Mouse (Mus musculus): ENCODE data around the gene Lrrc23. TPM values are rescaled to one million over a fixed set of nuclear protein-coding genes. Genes with fewer than 3 reads are reported as not detected.

Lrrc23 gene
- not detected in 2 replicates for polyA plus RNA-seq (2012; ENCODE audit: low replicate concordance)

GRCm38 (mm10) chr6:124779222-124779983, at the start of gene Lrrc23:
Gene Lrrc23 (minus strand): TSS chr6:124779727.

GRCm38 (mm10) chr6:124813933-124814332, 34.4 kb upstream of the Lrrc23 start, which contains the start of gene Tpi1:
Gene Tpi1 (minus strand): TSS chr6:124814296.

GRCm38 (mm10) chr6:124808358-124809012, 29.0 kb upstream of the Lrrc23 start, which contains the start of gene Spsb2:
Gene Spsb2 (plus strand): TSS chr6:124808661.

DNA sequence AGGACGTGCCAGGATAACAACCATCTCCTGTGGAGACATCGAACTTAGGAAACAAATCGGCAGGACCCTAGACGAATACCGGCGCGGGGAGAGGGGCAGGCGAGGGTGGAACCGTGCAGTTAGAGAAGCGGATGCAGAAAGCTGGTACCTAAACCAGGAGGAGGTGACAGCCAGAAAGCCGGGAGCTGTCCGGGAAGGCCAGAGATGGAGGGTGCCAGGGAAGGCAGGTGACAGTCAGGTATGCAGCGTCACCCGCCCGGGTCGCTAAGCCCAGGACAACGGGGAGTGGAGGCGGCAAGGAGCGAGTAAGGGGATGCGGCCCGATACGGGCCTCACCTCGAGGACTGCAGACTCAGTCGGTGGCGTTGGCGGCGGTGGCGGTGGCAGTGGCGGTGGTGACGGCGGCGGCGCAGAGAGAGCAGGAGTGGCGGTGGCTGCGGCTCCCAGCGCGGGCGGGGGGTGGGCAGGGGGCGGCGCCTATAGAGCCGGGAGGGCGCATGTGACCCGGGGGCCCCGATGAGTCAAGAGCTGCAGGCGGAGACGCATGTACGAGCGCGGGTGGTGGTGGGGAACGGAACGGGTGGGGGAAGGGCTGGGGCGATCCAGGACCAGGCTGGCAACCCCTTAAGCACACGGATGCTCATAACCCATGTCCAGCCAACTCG, 10.3 kb downstream of the Lrrc23 start, which contains the start of gene Eno2:
Eno2 (minus strand) TSS at position 573 of the 665 bp plus-strand sequence.

DNA sequence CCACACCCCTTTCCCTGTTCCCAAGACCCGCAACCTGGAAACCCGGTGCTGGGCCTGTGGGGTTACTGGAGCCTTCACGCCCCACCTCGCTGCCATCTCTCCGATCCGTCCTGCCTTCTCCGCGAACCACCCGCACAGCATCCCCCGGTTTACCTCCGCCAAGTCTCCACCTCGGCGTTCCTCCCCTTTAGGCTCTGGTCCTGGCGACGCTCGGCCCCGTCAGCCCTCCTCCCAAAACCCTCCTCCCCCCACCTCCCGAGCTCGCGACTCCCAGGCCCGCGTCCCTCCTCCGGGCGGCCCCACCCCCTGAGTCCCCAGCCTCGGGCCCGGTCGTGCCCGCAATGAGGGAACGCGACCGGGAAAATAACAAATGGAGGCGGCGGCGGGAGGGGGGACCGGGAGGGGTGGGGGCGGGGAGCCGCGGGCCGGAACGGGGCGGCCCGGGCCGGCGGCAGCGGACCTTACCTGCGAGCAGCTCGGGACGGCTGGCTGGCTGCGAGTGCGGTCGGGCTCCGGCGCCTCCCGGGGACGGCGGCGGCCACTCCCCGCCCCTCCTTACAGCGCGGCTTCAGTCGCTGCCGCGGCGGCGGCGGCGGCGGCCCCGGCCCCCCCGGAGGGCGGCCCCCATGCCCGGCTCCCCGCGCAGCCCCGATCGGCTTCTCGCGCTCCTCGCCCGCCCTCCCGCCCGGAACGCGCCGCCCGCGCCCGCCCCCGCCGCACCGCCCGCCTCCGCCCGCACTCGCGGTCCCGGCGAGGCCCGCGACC, 23.5 kb downstream of the Lrrc23 start, which contains the start of the genes Gm45234 and Atn1:
Gm45234 (minus strand) TSS at position 191 of the 765 bp plus-strand sequence.
Atn1 (minus strand) TSS at position 694 of the 765 bp plus-strand sequence.

DNA sequence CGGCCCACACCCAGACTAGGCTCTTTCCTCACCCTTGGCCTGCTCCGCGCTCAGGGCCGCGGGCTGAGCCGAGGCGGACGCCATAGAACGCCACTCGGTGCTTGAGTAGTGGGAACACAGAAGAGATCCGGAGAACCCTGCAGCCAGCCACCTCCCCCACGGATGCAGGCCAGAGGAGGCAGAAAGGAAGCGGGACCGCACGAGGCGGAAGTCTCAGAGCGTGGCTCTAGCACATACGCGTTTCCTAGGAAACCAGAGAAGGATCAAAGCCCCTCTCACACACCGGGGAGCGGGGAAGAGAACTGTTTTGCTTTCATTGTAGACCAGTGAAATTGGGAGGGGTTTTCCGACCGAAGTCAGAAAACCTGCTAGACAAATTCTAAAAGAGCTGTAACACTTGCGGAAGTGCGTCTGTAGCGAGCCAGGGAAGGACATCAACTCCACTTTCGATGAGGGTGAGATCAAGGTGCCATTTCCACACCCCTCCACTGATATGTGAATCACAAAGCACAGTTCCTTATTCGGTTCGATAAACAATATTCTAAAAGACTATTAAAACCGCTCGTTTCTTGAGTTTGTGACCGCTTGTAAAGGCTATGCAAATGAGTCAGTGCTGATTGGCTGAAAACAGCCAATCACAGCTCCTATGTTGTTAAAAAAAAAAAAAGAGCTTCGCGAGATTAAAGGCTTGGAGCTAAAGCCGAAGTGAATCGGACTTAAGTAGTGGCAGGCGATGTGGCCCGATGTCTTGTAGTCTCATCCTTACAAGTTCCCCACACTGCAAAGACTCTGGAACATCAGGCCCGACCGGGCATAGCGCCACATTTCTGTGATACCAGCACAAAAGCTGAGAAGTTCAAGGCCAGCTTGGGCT, 38.4 kb downstream of the Lrrc23 start, which contains the start of gene Grcc10:
Grcc10 (minus strand) TSS at position 487 of the 874 bp plus-strand sequence.

DNA sequence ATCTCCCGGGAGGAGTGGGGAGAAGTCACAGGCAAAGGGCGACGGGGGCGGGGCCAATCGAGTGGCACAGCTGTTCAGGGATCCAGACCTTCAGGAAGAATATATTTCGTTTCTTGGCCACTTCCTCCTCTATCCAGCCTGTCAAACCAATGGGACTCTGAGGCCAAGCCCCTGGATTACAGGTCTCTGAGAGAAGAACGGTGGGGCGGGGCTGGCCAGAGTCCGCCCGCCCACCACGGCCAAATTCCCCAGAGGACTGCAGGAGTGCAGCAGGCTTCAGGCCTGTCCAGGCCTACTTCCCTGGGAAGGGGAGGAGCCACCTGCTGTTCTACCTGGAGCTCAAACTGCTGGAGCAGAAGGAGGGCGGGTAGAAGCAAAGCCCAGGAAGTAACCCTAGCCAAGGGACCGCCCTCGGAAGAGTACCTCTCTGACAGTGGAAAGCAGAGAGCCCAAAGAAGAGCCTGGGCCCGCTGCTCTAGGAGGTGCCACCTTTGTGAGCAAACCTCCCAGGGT, 41.0 kb downstream of the Lrrc23 start, which contains the start of gene Ptpn6:
Ptpn6 (minus strand) TSS at position 204 of the 513 bp plus-strand sequence.

Other genes starting within 250 kb of the Lrrc23 start
- gene C1s1, start 237.4 kb downstream of the Lrrc23 start, polyA plus RNA-seq (2012; ENCODE audit: low replicate concordance): 0.06 and 0.26 TPM in 2 replicates
- not detected in 2 replicates for gene C1rb, start 209.4 kb downstream of the Lrrc23 start, polyA plus RNA-seq (2012; ENCODE audit: low replicate concordance)
- gene C1s2, start 143.6 kb downstream of the Lrrc23 start, polyA plus RNA-seq (2012; ENCODE audit: low replicate concordance): not detected in 2 replicates
- 181 and 313 TPM in 2 replicates for gene Lpcat3, start 116.7 kb downstream of the Lrrc23 start, polyA plus RNA-seq (2012; ENCODE audit: low replicate concordance)
- gene Emg1, start 67.5 kb downstream of the Lrrc23 start, polyA plus RNA-seq (2012; ENCODE audit: low replicate concordance): 121 and 214 TPM in 2 replicates
- gene Phb2, start 67.4 kb downstream of the Lrrc23 start, polyA plus RNA-seq (2012; ENCODE audit: low replicate concordance): 176 and 319 TPM in 2 replicates
- gene Ptpn6, start 41.0 kb downstream of the Lrrc23 start, polyA plus RNA-seq (2012; ENCODE audit: low replicate concordance): 35.0 and 59.4 TPM in 2 replicates
- gene Grcc10, start 38.4 kb downstream of the Lrrc23 start, polyA plus RNA-seq (2012; ENCODE audit: low replicate concordance): 14.7 and 16.6 TPM in 2 replicates
- gene Gm45234, start 23.7 kb downstream of the Lrrc23 start, polyA plus RNA-seq (2012; ENCODE audit: low replicate concordance): 6.5 and 9.2 TPM in 2 replicates
- gene Atn1, start 23.2 kb downstream of the Lrrc23 start, polyA plus RNA-seq (2012; ENCODE audit: low replicate concordance): 34.5 and 35.4 TPM in 2 replicates
- 0.11 and 0.80 TPM in 2 replicates for gene Eno2, start 10.1 kb downstream of the Lrrc23 start, polyA plus RNA-seq (2012; ENCODE audit: low replicate concordance)
- 6.3 and 9.8 TPM in 2 replicates for gene Spsb2, start 28.9 kb upstream of the Lrrc23 start, polyA plus RNA-seq (2012; ENCODE audit: low replicate concordance)
- gene Tpi1, start 34.6 kb upstream of the Lrrc23 start, polyA plus RNA-seq (2012; ENCODE audit: low replicate concordance): 16.7 and 65.2 TPM in 2 replicates
- gene Usp5, start 49.8 kb upstream of the Lrrc23 start, polyA plus RNA-seq (2012; ENCODE audit: low replicate concordance): 22.3 and 54.7 TPM in 2 replicates
- 62.0 and 80.4 TPM in 2 replicates for gene Cdca3, start 49.8 kb upstream of the Lrrc23 start, polyA plus RNA-seq (2012; ENCODE audit: low replicate concordance)
- gene Gnb3, start 60.5 kb upstream of the Lrrc23 start, polyA plus RNA-seq (2012; ENCODE audit: low replicate concordance): not detected in 2 replicates
- 1.2 and 1.6 TPM in 2 replicates for gene P3h3, start 78.0 kb upstream of the Lrrc23 start, polyA plus RNA-seq (2012; ENCODE audit: low replicate concordance)
- 0.41 and 1.1 TPM in 2 replicates for gene Gpr162, start 84.3 kb upstream of the Lrrc23 start, polyA plus RNA-seq (2012; ENCODE audit: low replicate concordance)
- 8.6 and 14.1 TPM in 2 replicates for gene Cd4, start 108.5 kb upstream of the Lrrc23 start, polyA plus RNA-seq (2012; ENCODE audit: low replicate concordance)
- gene Lag3, start 132.0 kb upstream of the Lrrc23 start, polyA plus RNA-seq (2012; ENCODE audit: low replicate concordance): 15.5 and 17.2 TPM in 2 replicates
- 272 and 614 TPM in 2 replicates for gene Ptms, start 140.4 kb upstream of the Lrrc23 start, polyA plus RNA-seq (2012; ENCODE audit: low replicate concordance)
- 197 and 222 TPM in 2 replicates for gene Mlf2, start 151.7 kb upstream of the Lrrc23 start, polyA plus RNA-seq (2012; ENCODE audit: low replicate concordance)
- 25.6 and 40.3 TPM in 2 replicates for gene Cops7a, start 185.8 kb upstream of the Lrrc23 start, polyA plus RNA-seq (2012; ENCODE audit: low replicate concordance)
- 16.7 and 36.1 TPM in 2 replicates for gene Pianp, start 217.0 kb upstream of the Lrrc23 start, polyA plus RNA-seq (2012; ENCODE audit: low replicate concordance)
- 40.4 and 66.4 TPM in 2 replicates for gene Zfp384, start 229.4 kb upstream of the Lrrc23 start, polyA plus RNA-seq (2012; ENCODE audit: low replicate concordance)